Mouse (Mus musculus) small intestine, adult 2 months (tissue): ENCODE results near the gene D330020A13Rik.

Experiments
- CTCF ChIP-seq: fragments of 200-500 bp; IDR thresholded peaks from 2 replicates; pipeline ENCODE4 v1.5.1; 2012; ENCODE audit warnings: low read depth, mild to moderate bottlenecking, control low read depth, inconsistent platforms, low read length, moderate library complexity, mixed read lengths; ENCODE audit not compliant: insufficient replicate concordance, insufficient read length; ENCODE audit errors: extremely low read depth
- POLR2A ChIP-seq: fragments of 200-500 bp; IDR thresholded peaks from 2 replicates; pipeline ENCODE4 v1.6.1; 2012; ENCODE audit warnings: low read depth, mild to moderate bottlenecking, control low read depth, inconsistent platforms, low read length, moderate library complexity

- TF ChIP-seq POLR2A: no peak
- TF ChIP-seq CTCF: no peak
Measured at GRCm38 (mm10) chr6:120275301-120275700, 18.9 kb upstream of the D330020A13Rik start.
